Mouse (Mus musculus) CH12.LX (cell line): ENCODE measurements at regions not wholly inside any gene's neighbourhood (a gene's known extent, or its start where the extent isn't known, plus 50 kb on each side); places are given as distances from the start of the nearest gene placed in this dataset.

Source experiments
- DNase-seq: peaks from one replicate; pipeline ENCODE4 v3.0.0-alpha.2; 2013; ENCODE audit errors: extremely low read depth
- H3K27ac ChIP-seq: 2 replicates; pipeline ENCODE4 v1.5.1; 2012; ENCODE audit warnings: low read depth, mild to moderate bottlenecking, control low read depth, moderate library complexity; ENCODE audit not compliant: insufficient read depth
- H3K27me3 ChIP-seq: replicated peaks from 2 replicates; pipeline ENCODE3; 2012; ENCODE audit warnings: inconsistent platforms
- H3K36me3 ChIP-seq, 2 experiments: replicated peaks in 1 of 2; 2 replicates each; pipeline versions ENCODE3 to v1.6.1; 2012; ENCODE audit warnings: inconsistent platforms in 1 of 2, low read length in 1 of 2, mild to moderate bottlenecking in 1 of 2, mixed read lengths in 1 of 2, moderate library complexity in 1 of 2; ENCODE audit not compliant: control insufficient read depth in 1 of 2, insufficient read depth in 1 of 2
- H3K4me1 ChIP-seq, 2 experiments: 2 replicates each; pipeline ENCODE4 v1.6.1; 2012; ENCODE audit warnings: inconsistent platforms in 1 of 2, moderate library complexity in 1 of 2; ENCODE audit not compliant: insufficient read depth in 2 of 2, control insufficient read depth in 1 of 2
- H3K4me2 ChIP-seq: 2 replicates; pipeline ENCODE4 v1.6.1; 2012; ENCODE audit warnings: low read depth, mild to moderate bottlenecking, control low read depth; ENCODE audit not compliant: poor library complexity, insufficient read depth, severe bottlenecking
- H3K4me3 ChIP-seq, 3 experiments: fragments of 150-350 bp in 1 of 3; sonication (generic) in 1 of 3; replicated peaks in 1 of 3; 2 replicates each; pipeline versions ENCODE3 to v1.5.1; 2011 to 2012; ENCODE audit warnings: low read depth in 2 of 3, low read length in 2 of 3, mild to moderate bottlenecking in 2 of 3, moderate library complexity in 2 of 3, control low read depth in 1 of 3, improper control_type of control experiment in 1 of 3, inconsistent platforms in 1 of 3, mixed read lengths in 1 of 3; ENCODE audit not compliant: poor library complexity in 1 of 3
- H3K79me2 ChIP-seq: replicated peaks from 2 replicates; pipeline ENCODE4 v1.6.1; 2012; ENCODE audit warnings: mild to moderate bottlenecking, moderate library complexity; ENCODE audit not compliant: control insufficient read depth, poor library complexity, insufficient read depth, severe bottlenecking; ENCODE audit errors: extremely low read depth
- H3K9ac ChIP-seq: 2 replicates; pipeline ENCODE4 v1.6.1; 2012; ENCODE audit warnings: low read depth, mild to moderate bottlenecking, control low read depth, moderate library complexity; ENCODE audit not compliant: insufficient read depth
- H3K9me3 ChIP-seq: replicated peaks from 2 replicates; pipeline ENCODE3; 2012; ENCODE audit warnings: low read length, inconsistent platforms, mixed read lengths
- CHD2 ChIP-seq: IDR thresholded peaks from 2 replicates; pipeline ENCODE4 v1.6.1; 2011; ENCODE audit warnings: low read length, improper control_type of control experiment
- CTCF ChIP-seq, 2 experiments: IDR thresholded peaks in 1 of 2; conservative IDR thresholded peaks in 1 of 2; 2 replicates each; pipeline ENCODE4 v1.5.1; 2011 to 2012; ENCODE audit warnings: low read depth in 2 of 2, low read length in 2 of 2, improper control_type of control experiment in 1 of 2, inconsistent platforms in 1 of 2, mild to moderate bottlenecking in 1 of 2, moderate library complexity in 1 of 2
- ELF1 ChIP-seq: IDR thresholded peaks from 2 replicates; pipeline ENCODE4 v1.6.1; 2014; ENCODE audit warnings: low read depth, mild to moderate bottlenecking, inconsistent platforms, low read length, improper control_type of control experiment
- ETS1 ChIP-seq: conservative IDR thresholded peaks from 2 replicates; pipeline ENCODE4 v1.6.1; 2012; ENCODE audit warnings: low read depth, mild to moderate bottlenecking, inconsistent platforms, low read length, improper control_type of control experiment, moderate library complexity
- HCFC1 ChIP-seq: IDR thresholded peaks from 2 replicates; pipeline ENCODE4 v1.6.1; 2012; ENCODE audit warnings: low read depth, mild to moderate bottlenecking, inconsistent platforms, low read length, improper control_type of control experiment
- KAT2A ChIP-seq: IDR thresholded peaks from 2 replicates; pipeline ENCODE4 v1.6.1; 2012; ENCODE audit warnings: low read length, improper control_type of control experiment, inconsistent platforms; ENCODE audit not compliant: insufficient replicate concordance
- MAX ChIP-seq: IDR thresholded peaks from 2 replicates; pipeline ENCODE4 v1.6.1; 2011; ENCODE audit warnings: low read length, improper control_type of control experiment
- MAZ ChIP-seq: IDR thresholded peaks from 2 replicates; pipeline ENCODE4 v1.6.1; 2012; ENCODE audit warnings: low read depth, mild to moderate bottlenecking, inconsistent platforms, low read length, improper control_type of control experiment, moderate library complexity
- NRF1 ChIP-seq: IDR thresholded peaks from 2 replicates; pipeline ENCODE4 v1.6.1; 2014; ENCODE audit warnings: low read depth, mild to moderate bottlenecking, inconsistent platforms, low read length, improper control_type of control experiment, moderate library complexity
- POLR2A ChIP-seq: IDR thresholded peaks from 2 replicates; pipeline ENCODE4 v1.6.1; 2011; ENCODE audit warnings: low read depth, mild to moderate bottlenecking, improper control_type of control experiment, low read length
- RAD21 ChIP-seq: IDR thresholded peaks from 2 replicates; pipeline ENCODE4 v1.6.1; 2011; ENCODE audit warnings: low read depth, mild to moderate bottlenecking, low read length, improper control_type of control experiment, moderate library complexity
- RCOR1 ChIP-seq: conservative IDR thresholded peaks from 2 replicates; pipeline ENCODE4 v1.6.1; 2012; ENCODE audit warnings: low read depth, mild to moderate bottlenecking, inconsistent platforms, low read length, improper control_type of control experiment
- SMC3 ChIP-seq: IDR thresholded peaks from 2 replicates; pipeline ENCODE4 v1.6.1; 2011; ENCODE audit warnings: low read depth, low read length, improper control_type of control experiment
- UBTF ChIP-seq: IDR thresholded peaks from 2 replicates; pipeline ENCODE4 v1.6.1; 2012; ENCODE audit warnings: low read depth, mild to moderate bottlenecking, inconsistent platforms, low read length, improper control_type of control experiment, moderate library complexity
- USF2 ChIP-seq: conservative IDR thresholded peaks from 2 replicates; pipeline ENCODE4 v1.6.1; 2011; ENCODE audit warnings: low read depth, low read length, improper control_type of control experiment
- ZC3H11A ChIP-seq: IDR thresholded peaks from 2 replicates; pipeline ENCODE4 v1.6.1; 2012; ENCODE audit warnings: low read depth, mild to moderate bottlenecking, inconsistent platforms, low read length, improper control_type of control experiment
- ZKSCAN1 ChIP-seq: IDR thresholded peaks from 2 replicates; pipeline ENCODE4 v1.6.1; 2012; ENCODE audit warnings: low read depth, inconsistent platforms, low read length, improper control_type of control experiment, borderline replicate concordance
- ZMIZ1 ChIP-seq: IDR thresholded peaks from 2 replicates; pipeline ENCODE4 v1.6.1; 2012; ENCODE audit warnings: low read depth, mild to moderate bottlenecking, inconsistent platforms, low read length, improper control_type of control experiment
- dilution Hi-C: fragments of 300-500 bp; cut with MboI; formaldehyde crosslinking; loops from 2 replicates; pipeline ENCODE4 v1.14.3; 2020; ENCODE audit warnings: low sequenced_read_pairs; ENCODE audit not compliant: extremely low pct_unique_long_range_greater_than_20kb, extremely low pct_ligation_motif_present
- in situ Hi-C: fragments of 300-500 bp; cut with MboI; formaldehyde crosslinking; loops from 3 replicates; pipeline ENCODE4 v1.14.3; 2019; ENCODE audit warnings: low sequenced_read_pairs, low pct_ligation_motif_present, low pct_unique_long_range_greater_than_20kb, mixed read lengths

DNA sequence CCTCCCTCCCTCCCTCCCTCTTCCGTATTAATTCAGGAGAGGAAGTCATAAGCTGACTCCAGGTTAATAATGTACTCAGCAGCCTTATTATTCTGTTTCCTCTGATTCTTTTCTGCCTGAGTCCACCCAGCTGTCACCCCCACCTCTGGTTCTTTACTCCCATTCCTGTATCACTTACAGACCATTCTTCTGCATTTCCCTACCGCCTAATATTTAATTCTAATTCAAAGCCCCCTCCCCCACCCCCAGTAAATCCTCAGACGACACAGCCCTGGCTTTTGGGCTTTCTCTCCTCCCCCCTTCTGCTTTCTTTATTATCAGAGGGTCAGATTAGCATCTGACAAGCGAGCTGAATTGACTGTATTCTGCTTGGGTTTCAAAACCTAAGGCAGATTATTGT, 215.5 kb upstream of the 1700012A03Rik start:
- dilution Hi-C loops: no loop called here

DNA sequence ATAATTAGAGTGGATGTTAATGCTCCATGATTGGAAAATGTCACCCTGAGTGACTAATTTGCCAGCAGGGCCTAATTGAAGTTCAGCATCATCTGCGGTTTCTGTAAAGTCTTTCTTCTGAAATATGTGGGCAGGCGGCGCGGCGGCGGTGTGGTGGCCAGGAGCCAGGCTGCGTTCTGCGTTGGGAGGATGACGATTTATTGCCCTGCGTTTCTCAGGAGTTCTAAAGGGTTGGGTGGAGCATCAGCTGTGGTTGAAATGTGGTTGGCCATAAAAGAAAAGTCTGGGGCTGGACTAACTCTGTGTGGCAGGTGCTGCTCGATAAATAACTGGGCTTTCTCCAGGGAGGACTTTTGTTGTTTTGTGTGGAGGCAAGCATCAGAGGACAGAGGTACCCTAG, 219.4 kb upstream of the 1700012A03Rik start:
- DNase-seq: no peak
- Histone ChIP-seq H3K27me3 (peaks cover 85% of the 10 kb centered on the region), H3K4me1 (no peaks in the 10 kb centered on the region), H3K27ac (no peak overlapping the region), H3K4me3 (no peak overlapping the region), H3K79me2 (no peaks in the 10 kb centered on the region), H3K36me3 (no peaks in the 10 kb centered on the region), H3K9ac (no peak overlapping the region), H3K9me3 (no peaks in the 10 kb centered on the region), H3K4me2 (no peak overlapping the region)
- dilution Hi-C loops: no loop called here
- TF ChIP-seq ELF1: no peak
- no peak for TF ChIP-seq POLR2A
- no peak for TF ChIP-seq RAD21
- TF ChIP-seq ZMIZ1: no peak
- no peak for TF ChIP-seq CHD2
- in situ Hi-C loops: no loop called here

More for the DNA sequence above, 215.5 kb upstream of the 1700012A03Rik start:
- Histone ChIP-seq H3K4me3 (no peak overlapping the region), H3K4me1 (no peaks in the 10 kb centered on the region), H3K36me3 (no peaks in the 10 kb centered on the region), H3K79me2 (no peaks in the 10 kb centered on the region), H3K27ac (no peak overlapping the region), H3K27me3 (peaks cover 72% of the 10 kb centered on the region), H3K9me3 (no peaks in the 10 kb centered on the region), H3K9ac (no peak overlapping the region), H3K4me2 (no peak overlapping the region)
- no peak for TF ChIP-seq CTCF (conservative IDR thresholded peaks at IDR 0.05 in 1 of 2, IDR thresholded peaks at IDR 0.05 in 1 of 2; ENCODE audit: low read depth in 2 of 2, low read length in 2 of 2)
- TF ChIP-seq HCFC1: no peak
- TF ChIP-seq ZKSCAN1: no peak
- TF ChIP-seq MAX: no peak
- TF ChIP-seq KAT2A: no peak
- TF ChIP-seq MAZ: no peak
- TF ChIP-seq USF2: no peak
- no peak for TF ChIP-seq SMC3
- TF ChIP-seq UBTF: no peak
- TF ChIP-seq NRF1: no peak
- TF ChIP-seq RCOR1: no peak
- no peak for TF ChIP-seq ETS1
- TF ChIP-seq ZC3H11A: no peak
- in situ Hi-C loops: no loop called here
- DNase-seq: no peak
